Mouse (Mus musculus) kidney, adult 11 months (tissue): ENCODE results near the gene Fat1.

Experiments used
- DNase-seq: peaks from one replicate; pipeline ENCODE4 v3.0.0; 2022

The Fat1 gene

DNA sequence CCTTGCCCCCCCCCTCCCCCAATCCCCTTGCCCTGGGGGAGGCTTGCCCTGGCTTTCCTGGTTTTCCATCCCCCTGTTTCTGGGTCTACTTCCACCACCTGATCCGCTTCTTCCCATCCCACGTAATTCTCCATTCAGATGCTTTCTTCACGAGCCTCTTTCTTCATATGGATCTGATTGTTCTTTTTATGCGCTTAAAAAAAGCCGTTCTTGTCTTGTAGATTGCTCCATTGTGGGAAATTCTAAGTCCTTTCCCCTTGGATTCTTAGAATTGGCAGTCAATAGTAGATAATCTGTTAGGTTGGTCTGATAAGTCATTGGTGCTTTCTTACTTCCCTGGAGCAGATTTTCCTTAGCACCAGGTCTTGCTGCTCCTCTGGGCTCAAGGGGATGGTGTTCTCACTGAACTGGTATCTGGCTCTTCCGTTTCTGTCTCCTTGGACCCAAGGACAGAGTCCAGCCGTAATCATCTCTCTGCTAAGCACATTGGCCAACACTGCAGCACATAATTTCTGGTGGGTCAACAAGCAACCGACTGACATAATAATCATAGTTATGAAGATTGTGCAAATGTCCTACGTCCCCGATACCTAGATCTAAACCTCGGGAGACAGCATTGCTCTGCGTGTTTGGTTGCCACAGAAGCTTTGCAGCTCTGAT, 27.5 kb downstream of the Fat1 start:
- no peak for DNase-seq

DNA sequence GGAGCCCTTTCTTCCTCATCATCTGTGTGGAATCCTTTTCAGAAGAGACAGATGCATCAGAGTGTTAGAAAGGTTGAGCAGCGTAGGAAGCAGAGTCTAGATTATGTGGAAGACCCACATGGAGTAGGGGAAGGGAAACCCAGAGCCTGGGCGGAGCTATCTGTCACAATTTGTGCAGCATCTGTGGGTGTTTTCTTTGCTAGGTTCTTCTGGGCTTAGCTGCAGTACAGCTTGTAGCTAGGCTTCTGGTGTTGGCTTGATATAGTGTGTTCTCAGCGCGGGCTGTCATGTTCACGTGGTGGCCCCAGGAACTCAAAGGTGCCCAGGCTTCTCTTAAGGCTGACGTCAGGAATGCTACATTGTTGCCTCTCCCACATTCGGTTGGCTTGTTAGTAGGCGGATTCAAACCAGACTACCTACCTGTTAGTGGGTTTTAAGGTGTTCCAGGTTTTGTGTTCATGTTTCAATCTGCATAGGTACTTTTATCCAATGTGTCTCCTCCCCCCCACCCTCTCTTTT, 32.3 kb downstream of the Fat1 start:
- no peak for DNase-seq

DNA sequence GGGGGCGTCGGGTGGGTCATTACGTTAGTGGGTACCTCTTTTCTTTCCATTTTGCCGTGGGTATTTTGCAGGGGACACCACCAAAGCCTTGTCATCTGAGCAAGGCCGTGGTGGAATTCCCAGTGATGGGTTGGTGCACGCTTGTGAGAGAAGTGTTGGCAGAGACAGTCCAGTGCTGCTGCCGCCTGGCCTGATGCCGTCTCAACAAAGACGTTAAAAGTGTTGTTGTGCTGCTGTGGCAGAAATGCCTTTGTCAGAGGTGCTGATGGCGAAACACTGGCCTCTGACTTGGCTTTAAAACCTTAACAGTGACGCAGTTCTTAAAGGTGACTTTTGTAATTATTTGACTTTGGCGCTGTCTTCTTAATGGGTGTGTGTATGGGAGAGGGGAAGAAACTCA, 34.8 kb downstream of the Fat1 start:
- no peak for DNase-seq

DNA sequence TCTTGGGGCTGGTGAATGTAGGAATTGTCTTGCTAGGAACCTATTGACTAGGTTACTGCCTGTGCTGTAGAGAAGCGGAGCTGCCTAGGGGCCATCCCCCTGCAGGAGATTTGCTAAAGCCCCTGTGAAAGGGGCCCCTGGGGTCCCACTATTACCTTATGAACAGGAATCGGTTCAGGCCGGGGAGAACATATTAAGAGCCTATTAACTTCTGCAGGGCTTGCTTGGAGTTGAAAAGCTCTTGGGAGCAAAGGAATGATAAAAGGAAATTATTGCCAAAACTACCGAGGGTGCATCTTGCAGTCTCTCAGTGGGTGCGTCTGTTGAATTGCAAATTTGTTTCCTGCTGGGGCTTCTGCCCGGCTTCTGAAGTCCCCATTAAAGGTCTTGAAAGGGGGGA, 36.1 kb downstream of the Fat1 start:
- DNase-seq = no peak

DNA sequence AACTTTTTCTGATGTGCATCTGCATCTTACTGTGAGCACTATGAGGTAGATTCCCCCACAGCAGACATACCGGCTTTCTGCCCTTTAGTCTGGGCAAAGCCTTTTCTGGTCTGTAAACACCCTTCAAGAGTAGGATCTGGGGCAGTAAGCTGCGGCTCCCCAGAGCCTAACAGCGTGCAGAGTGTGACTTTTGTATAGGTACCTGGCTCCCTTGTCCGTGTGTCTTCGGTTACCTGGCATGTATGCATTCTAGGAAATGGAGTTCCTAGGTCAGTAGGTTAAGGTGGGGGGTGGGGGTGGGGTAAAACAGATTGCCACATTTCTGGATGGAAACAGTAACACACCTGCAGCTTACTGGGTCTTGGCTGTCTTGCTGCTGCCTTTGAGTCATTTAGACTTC, 36.7 kb downstream of the Fat1 start:
- DNase-seq = no peak

DNA sequence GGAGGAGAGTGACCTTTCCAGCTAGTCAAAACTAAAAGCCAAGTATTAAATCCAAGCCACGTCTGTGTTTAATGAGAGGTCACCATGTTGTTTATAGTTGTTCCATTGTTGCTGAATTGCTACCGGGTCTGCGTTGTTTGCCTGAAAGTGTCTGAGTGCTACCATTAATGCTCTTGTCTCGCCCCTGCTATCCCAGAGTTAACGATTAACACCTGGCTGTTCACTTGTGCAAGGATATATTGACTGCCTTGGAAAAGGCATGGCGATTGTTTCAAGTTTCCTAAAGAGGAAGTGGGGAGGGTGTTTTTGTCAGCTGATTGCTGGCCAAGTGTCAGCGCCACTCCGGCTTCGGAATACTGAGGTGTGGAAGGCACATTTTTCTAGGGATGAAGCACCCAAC, 39.9 kb downstream of the Fat1 start:
- no peak for DNase-seq

DNA sequence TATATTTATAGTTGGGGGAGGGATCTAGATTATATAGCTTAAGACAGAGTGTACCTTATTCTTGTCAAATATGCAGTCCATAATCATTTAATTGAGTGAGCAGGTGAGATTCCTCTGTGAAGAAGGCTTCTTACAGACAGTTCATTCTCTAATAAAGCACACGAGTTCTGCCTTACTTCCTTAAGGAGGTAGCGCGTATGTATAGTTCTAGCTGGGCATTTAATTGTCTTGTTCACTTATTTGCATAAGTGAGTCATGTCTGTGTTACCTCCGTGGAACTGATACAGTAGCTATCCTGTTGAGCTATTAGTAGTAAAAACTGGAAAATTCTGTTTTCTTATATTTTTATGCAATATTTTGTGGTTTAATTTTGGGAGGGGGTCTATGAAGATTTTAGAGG, 40.4 kb downstream of the Fat1 start:
- no peak for DNase-seq

DNA sequence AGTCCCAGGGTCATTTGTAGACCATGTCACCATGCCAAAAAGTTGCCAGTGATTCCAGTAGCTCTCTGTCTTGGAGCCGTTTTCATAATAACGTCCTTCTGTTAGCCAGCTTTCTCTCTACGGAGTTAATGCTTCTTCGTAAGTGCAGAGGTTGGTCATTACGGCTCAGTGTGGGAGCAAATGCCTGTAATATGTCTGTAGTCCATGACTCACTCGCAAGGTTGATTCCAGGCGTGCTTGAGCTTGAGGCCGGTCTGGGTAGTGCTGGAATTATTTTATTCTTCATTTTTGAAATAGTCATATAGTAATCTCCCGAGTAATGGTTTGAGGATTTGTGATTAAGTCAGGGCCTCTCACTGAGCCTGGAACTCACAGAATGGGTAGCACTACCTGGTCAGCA, 43.4 kb downstream of the Fat1 start:
- DNase-seq = no peak

DNA sequence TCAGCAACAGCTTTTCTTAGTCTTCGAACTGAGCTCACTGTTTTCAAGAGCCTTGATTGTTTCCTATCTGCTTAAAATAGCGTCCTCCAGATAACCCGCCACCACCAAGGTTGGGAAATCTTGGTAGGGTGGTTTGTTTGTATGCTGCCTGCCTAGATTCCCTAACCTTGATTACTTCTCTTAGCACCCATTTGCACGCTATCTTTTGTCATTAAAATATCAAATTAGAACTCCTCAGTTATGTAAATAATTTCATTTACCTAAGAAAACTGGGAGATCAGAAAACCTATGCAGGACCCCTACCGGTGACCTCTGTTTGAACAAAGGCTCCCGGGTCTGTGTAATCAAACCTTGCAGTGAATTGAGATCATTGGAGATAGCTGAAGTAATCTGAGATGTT, 44.0 kb downstream of the Fat1 start:
- DNase-seq = no peak

DNA sequence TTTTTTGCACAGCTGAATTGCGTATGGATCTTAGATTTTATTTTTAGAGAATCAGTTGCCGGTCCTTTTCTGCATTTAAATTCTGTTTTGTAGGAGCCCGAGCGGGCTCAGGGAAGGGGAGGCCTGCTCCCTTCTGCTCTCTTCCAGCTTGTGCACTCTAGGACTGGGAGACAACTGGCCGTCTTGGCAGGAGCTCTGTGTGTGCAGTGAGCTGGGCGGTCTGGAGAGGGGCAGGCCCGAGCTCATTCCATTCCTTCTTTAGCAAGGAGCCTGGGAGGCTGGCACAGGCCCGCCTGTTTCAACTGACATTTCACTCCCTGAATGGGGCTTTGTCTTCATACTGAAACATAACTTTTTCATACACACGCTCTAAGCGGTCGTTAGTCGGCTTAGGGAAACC, 44.8 kb downstream of the Fat1 start:
- DNase-seq = peak; percentile 54

DNA sequence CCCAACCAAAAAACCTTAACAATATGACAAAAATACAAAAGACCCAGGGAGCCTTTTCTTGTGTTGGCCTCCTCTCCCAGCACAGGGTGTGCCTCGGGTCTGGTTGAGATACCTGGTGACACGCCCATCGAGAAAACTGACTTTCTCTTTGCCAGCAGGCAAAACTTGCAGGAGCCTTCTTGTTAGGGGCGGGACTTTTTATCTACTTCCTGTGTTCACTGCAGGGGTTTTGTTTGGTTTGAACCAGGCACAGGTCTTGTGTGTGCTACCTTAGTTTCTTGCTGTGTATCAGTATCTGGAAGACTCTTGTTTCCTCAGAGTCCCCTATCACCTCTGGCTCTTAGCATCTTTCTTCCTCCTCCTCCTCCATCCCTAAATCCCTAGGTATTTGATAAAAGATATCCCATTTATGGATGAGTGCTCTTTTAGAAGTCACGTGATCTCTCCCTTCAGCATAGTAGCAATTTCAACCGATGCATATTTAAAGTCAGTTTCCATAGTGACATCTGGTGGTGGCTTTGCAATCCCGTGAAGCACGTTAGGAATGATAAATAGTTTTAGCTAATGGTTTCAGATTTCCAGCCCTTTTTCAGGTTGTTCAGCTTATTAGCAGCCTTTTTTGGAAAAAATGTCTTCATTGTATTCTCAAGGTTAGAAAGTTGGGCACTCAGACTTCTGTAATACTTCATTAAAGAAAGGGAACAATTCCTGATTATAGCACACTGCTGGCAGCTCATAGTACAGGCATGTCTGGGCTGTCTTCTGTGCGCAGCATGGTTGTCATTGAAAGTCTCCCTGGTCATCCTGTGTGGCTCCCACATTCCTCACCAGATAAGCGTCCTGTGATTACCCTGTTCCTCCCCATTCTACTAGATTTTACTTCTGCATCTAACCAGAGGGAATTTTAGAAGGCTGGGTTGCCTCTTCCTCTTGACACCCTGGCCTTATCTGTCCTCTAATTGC, 50.4 kb downstream of the Fat1 start:
- no peak for DNase-seq

DNA sequence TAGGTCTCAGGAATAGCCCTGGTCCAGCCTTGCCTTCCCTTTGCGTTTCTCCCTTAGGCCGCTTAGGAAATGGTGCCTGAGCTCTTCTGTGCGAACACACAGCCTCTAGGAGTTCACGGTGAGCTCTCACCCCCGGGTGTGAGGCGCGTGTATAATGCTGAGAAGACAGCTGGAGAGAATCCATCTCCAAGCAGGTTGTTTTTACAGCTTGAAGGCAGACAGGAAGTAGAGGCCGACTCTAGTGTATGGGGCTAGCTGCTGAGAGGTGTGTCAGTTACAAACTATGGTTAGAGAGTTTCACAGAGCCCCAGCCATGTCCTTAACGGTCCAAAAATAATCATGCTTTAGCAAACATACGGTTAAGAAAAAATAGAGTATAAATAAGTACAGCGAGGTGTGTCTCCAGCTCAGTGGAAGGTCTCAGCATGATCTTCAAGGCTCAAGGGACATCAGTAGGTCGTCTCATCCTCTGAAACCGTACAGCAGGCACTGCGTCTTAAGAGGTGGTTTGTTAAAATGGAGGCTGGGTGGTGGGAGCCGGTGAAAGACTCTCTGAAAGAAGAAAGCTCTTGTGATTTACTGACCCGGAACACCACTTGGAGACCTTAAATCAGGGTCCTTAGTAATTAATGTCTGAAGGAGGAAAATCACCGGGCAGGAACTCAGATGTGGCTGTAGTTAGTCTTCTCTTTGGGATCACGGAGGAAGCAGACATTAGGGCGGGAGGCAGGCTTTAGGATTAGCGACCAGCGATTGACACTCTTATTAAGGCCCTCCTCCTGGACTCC, 56.6 kb downstream of the Fat1 start:
- DNase-seq = no peak

DNA sequence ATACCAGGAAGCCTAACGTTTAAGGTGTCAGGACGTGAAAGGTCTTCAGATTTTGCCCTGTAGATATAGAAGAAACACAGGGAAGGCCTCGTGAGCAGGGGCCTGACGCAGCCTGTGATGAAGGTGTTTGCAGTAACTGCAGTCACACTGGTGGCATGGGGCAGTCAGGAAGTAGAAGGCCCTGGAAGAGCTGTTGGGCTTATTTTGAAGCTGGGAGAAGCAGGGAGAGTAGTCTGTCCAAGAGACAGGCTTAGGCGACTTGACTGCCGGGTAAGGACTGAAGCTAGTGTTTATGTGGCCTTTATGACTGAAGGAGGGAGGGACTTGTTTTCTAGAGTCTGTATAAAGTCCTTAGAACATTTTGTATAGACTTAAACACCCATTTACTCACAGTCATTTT, 57.4 kb downstream of the Fat1 start:
- DNase-seq = no peak

DNA sequence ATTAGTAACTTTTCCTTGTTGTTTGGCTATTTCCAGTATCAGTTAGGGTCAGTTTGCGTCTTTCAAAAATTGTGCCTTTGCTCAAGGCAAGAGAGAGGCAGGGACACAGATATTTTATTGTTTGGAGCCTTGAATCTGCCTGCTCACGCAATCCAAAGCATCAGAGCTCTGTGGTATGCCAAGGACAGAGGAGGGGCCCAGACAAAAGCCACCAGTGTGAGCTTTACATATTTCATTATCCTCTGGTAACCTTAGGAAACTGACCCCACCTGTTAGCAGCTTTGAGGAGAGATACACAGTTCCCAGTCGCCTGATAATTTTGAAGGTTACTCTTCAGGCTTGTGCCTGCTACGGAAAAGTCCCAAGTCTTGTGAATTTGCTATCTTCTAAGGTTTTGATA, 58.1 kb downstream of the Fat1 start:
- no peak for DNase-seq

DNA sequence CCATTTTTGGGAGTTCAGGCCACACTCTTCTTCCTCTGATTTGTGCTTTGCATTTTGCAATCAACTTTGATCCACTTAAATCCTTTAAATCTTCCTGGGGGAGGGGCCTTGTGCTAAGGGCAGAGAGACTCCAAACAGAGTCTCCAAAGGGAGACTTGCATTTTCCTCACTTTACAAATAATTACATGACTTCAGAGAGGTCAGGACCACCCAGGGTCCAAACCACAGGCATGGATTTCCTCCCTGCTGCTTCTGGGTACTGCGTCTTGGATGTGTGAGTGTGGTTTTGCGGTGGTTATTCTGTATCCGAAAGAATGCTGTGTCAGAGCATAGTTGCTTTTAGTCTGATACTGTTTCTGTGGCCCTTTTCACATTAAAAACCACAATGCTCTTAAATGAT, 61.2 kb downstream of the Fat1 start:
- DNase-seq = no peak

DNA sequence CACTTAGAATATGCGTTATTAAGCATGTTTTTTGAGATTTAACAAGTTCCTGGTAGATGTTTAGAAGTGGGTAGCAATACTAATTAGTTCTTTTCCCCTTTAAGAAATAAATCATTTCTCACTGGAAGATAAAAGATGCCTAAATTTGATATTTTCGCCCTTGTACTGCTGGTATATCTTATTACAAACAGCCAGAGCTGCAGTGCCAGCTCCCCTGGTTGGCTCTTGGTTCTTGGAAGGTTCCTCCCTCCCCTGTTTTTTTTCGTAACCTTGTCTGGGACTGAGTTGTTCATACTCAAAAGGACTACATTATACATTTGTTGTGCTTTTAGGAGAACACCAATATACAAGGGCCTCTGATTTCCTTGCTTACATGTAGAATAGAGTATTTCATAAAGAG, 62.1 kb downstream of the Fat1 start:
- DNase-seq = no peak

DNA sequence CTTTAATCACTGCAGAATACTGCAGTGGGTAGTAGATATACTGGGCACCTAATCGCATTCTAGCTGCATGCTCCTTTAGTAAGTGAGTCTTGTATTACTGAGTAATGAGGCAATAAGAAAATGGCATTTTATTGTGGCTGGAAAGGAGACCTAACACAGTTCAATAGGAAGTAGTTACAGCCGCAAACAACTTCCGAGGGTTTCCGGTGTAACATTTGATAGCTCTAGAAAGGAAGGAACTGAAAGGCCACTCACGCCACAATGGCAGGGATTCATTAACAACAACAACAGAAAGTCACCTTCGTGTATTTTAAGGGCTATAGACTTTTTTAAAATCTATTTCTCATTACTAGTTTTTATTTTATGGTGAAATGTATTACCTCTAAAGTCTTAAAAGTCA, 62.6 kb downstream of the Fat1 start:
- no peak for DNase-seq

DNA sequence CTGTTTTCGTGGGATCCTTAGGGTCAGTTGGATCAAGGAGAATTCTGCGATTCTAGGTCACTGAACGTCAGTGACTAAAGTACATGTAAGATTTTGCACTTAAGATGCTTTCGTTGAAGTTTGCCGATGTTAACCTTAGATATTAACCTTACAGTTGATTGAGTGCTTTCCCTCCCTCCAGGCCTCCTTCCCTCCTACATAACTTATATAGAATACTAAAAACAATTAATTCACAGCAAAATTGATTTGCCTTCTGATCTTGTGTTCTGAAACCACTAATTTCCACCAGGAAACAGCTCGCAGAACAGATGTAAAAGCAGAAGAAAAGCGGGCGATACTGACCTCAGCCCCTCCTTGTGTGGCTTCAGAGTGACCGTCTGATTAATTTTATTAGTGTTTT, 63.0 kb downstream of the Fat1 start:
- DNase-seq = no peak

DNA sequence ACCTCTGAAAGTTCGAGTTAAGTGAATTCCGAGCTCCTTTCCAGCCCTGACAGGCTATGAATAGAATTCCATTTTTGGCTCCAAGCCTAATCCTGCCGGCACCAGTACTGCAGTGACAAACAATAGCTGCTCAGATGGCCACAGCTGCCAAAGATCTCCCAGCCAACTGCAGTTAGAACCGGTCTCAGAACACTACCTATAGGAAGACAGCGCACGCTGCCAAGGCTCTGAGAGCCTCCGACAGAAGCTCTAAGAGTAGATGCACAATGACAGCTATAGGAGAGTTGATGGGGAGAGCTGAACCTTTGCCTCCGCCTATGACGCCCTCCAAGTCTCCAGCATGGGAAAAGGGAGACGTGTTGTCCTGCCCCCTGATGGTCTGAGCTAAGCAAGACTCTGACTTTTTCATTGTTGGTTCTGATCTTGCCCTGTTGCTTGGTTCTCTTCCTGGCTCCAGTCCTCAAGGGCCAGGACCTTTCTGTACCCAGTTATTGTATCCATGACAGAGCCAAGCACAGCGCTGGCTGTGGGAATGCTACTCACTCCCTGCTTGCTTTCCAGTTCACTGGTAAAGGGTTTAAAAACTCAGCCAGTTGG, 63.5 kb downstream of the Fat1 start:
- DNase-seq = peak; percentile 48

DNA sequence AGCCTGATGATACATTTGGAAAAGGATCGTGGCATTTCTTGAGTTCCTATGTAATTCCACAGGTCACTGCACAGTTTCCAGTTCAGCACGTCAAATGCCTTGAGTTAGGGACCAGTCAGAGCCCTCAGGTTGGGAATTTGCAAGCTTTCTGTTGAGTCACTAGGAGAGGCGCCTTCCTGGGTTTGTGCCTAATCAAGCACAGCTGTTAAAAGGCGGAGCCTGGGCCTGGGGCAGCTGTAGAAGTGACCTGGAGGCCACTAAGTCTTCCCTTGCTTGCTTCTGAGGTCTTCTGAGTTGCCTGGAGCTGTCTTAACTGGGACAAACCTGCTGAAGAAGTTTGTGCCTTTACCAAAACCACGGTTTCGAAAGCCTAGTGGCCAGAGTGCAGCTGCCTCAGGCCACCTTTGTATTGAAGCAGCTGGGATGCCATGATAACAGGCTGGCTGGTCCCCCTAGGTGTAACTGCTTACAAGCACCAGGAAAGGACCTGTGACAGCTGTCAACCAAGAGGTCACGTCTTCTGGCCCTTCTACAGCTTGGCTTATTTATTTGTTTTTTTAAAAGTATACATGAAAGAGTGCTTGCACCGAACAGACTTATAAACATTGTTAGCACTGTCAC, 66.4 kb downstream of the Fat1 start:
- DNase-seq = no peak

DNA sequence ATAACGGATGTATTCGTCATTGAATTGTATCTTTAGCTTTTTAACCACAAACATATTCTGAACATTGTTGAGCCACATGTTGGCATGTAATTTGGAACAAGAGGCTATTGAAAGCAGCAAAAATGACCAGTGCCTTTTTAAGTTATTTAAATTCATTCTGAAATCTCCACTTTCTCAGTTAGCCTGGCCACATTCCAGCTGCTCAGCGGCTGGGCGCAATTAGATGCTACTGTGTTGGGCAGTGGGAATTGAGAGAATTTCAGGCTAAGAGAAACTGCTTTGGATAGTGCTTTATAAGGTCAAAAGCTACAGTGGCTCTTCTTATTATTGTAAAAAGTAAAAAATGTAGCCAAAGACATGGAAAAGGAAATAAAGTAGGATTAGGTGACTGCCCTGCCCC, 67.4 kb downstream of the Fat1 start:
- DNase-seq = no peak

DNA sequence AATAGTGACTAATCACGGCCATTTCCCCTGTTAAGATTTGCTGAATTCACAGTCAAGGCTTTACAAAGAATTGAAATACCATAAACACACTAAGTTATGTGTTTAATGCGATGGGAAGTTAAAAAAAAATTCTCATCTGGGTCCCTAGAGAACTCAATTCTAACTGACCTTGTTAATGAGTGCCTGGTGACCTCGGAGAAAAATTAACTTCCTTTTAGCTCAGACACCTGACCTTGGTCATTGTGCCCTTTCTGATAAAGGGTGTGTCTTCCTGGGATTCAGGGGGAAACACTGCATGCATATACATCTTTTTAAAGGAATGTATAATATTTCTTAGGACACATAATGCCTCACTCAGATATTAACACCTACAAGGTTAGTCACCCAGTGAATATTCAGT, 68.8 kb downstream of the Fat1 start:
- DNase-seq = no peak

DNA sequence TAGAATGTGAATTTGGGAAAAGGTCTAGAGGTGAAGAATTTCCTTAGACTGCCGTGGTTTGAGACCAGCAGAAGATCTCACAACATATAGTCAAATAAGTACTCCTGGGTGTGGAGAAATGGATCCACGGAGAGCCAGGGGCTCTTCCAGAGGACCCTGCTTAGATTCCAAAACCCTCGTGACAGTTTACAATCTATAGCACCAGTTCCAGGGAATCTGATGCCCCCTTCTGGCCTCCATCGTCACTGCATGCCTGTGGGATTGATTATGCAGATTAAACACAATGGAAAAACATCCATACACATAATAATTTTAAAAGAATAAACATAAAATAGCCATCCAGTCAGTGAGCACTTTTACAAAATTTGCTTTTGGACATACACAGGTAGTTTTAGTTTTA, 75.4 kb downstream of the Fat1 start:
- no peak for DNase-seq
